Mouse (Mus musculus): ENCODE results near the gene Mfsd11.

DNA sequence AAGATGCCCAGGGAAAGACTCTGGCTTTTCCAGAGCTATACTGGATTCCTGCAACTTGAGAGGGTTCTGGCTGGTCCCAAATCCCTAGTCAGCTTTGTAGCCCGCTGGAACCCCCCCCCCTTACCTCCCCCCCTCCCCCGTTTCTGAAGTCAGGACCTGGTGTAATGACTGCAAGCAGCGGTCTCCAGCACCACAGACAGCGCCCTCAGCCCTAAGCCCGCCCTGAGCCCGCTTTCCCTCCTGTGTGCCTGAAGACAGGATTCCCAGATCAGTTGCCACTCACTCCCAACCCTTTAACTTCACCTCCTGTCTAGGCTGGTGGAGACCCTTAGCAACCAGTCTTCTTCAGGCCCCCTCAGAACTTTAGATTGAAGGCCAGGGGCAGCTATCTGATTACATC is 68.5 kb downstream of the Mfsd11 start:
- TF ChIP-seq CTCF (IDR thresholded peaks at IDR 0.05; ENCODE audit: low read depth, low read length) (no peak), GATA1 (IDR thresholded peaks at IDR 0.05; ENCODE audit: borderline replicate concordance, low read length) (no peak), POLR2AphosphoS5 (IDR thresholded peaks at IDR 0.05; ENCODE audit: insufficient replicate concordance, low read depth, low read length) (no peak), TAL1 (conservative IDR thresholded peaks at IDR 0.05; ENCODE audit: low read depth, low read length) (no peak)
